Mouse (Mus musculus): ENCODE results near the gene Xpr1. TPM values are rescaled to one million over a fixed set of nuclear protein-coding genes. Genes with fewer than 3 reads are reported as not detected.

Gene Xpr1
- polyA plus RNA-seq (2012; rRNA removed): 25.2 and 26.5 TPM in 2 replicates

DNA sequence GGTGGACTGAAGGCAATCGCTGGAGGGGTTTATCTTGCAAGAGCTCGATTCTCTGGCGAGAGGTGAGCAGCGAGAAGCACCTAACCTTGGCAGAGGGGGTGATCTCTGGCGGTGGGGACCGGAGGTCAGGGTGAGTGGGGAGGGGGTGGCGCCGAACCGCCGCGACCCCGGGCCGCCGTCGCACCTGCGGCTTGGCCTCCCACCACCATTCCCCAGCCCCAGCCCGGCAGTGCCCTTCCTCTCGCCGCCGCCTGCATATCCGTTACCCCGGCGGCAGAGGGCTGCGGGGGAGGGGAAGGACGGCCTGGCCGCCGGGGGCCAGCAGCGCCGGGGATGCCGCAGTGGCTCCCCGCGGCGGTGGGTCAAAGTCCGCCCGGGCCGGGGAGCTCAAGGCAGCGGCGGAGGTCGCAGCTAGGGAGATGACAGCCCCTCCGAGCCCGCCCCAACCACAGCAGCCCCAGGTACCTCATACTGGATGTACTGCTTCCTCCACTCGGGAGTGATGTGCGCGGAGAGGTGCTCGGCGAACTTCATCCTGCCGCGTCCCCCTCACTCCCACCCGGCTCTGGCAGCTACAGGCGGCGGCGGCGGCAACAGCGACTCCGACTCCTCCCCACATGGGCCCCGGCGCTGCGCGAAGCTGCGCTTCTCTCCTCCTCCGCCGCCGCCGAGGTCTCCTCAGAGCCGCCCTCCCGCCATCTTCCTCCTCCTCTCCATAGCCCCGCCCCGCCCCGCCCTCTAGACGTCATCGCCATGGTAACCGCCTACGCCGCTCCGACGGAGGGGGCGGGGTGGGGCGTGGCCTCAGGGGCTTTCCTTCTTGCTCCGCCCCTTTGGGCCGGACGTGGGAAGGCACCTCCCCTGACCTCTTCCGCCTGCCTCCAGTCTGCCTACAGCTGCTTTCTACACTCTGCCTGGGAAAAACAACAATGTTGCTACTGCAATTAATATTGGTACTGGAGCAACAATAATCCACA lies at the start of gene Xpr1:
Gene Xpr1 (minus strand): TSS at position 715 of the 977 bp plus-strand sequence.

DNA sequence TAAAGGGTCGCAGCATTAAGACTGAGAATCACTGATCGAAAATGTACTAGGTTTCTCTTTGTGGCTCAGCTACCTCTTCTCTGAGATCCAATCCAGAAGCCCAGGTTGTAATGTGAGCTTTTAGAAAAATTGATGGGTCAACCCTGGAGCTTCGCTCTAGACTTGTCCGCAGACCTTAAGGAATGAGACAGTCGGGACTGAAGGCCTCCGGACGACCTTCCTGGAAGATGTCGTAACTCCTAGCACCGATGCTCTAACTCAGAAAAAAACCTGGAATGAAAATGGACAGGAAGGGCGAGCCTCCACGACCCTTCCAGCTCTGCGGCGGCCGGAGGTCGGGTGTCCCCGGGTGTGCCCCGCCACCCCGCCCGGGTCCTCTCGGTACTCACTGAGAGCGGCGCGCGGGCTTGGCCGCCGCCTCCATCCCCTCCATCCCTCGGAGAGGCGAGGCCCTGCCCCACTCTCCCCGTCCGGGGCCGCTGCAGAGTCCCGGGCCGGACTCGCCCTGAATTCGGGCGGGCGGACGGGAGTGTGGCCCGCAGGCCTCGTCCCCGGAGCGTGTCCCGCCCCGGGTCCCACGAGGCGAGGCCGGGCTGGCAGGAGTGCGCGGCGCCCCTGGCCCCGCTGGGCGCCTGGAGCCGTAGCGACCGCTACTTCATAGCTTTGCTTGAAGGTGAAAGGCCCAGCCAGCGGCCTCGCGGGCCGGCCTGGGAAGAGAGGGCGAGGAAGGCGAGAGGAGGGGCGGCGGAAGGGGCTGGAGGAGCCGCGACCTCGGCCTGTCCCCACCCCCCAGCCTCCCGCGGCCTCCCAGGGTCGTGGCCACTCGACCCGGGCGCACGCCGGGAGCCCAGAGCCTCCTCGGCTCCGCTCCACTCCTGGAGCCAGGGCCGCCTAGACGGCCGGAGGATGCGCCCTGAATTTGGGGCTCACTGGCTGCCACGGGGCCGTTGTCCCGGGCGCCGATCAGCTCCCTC lies 173.1 kb downstream of the Xpr1 start, which contains the start of gene BC034090:
Gene BC034090 (minus strand): TSS at position 648 of the 974 bp plus-strand sequence.

Other genes with a start within 250 kb of the Xpr1 start
- gene BC034090, start 173.0 kb downstream of the Xpr1 start, polyA plus RNA-seq (2012; rRNA removed): 14.5 and 15.4 TPM in 2 replicates
- 49.5 and 61.8 TPM in 2 replicates for gene Acbd6, start 140.7 kb upstream of the Xpr1 start, polyA plus RNA-seq (2012; rRNA removed)

Measured in central nervous system, embryonic 11.5 days (tissue).